Mouse (Mus musculus) neutrophil, adult 5-6 weeks (primary cell): ENCODE results near the gene Krt86. TPM values are rescaled to one million over a fixed set of nuclear protein-coding genes. Genes with fewer than 3 reads are reported as not detected.

Experiments
- ATAC-seq: fragments of 151-379, 151-347 bp; 2 replicates; pipeline ENCODE4 v1.8.0; 2017; ENCODE audit warnings: mild to moderate bottlenecking, moderate TSS enrichment; ENCODE audit not compliant: insufficient number of reproducible peaks, poor library complexity, low FRiP score, severe bottlenecking; ENCODE audit errors: extremely low read depth
- total RNA-seq: library from RNA; stranded (forward); fragments of 200-1000 nt; gene quantifications from 2 replicates; pipeline ENCODE4 v1.2.3, GENCODE M21; 2017

Gene Krt86
- total RNA-seq = 5.8 and 7.0 TPM in 2 replicates

DNA sequence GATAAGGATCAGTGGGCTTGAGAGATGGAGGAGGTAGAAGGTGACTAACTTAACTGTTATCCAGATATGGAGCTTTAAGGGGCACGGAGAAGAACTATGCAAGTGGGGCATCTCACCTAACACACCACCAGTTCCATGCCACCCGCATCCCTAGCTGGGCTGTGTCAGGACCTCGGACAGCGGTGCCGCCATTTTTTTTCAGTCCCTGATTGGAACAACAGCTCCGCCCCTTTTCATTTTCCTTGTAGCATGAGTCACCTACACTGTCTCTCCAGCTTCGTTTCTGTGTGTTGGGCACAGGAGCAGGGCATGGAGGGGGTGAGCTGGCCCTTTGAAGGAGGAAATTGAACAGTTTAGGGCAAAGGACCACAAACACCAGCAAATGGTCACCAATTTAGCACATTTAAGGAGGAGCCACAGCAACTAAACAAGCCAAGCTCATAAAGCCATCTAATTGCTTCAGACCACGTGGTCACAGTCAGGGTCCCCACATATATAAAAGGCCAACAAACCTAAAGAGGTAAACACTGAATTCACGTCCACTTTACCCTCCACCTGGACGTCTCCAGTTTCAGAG is at the start of gene Krt86:
Gene Krt86, plus strand, starts transcription at position 527 of the 577 bp plus-strand sequence.
- no peak for ATAC-seq

DNA sequence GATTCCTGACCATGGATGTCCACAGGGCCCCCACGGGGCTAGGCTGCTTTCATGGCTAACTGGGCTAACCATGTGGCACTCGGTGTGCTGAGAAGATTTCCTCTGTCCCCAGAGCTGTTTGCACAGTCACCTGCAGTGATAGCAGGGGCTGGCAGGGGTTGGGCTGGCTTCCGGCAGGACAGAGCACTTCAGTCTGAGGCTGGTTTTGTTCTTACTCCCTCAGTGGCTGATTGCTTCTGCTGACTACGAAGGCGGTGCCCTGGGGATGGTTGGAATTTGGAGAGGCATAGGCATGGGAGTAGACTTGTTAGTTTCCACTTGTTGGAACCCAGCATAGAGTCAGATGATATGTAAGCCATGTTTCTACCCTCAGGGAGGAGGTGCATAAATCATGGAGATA is 48.4 kb upstream of the Krt86 start:
- no peak for ATAC-seq

DNA sequence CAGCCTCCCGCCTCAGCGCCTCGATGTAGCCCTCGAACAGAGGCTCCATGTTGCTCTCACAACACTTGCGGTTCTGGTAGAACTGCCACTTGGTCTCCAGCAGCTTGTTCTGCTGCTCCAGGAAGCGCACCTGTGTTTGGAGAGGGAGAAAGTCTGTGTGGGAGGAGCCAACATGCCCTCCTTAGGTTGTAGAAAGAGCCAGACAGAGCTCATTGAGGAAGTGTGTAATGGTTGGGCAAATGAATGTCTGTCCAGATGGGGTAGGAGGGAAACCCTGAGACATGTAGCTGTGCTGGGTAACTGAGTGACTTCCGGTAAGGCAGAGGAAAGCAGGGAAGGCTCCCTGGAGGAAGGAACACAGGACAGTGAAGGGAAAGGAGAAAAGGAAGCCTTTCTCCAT is 36.7 kb upstream of the Krt86 start:
- no peak for ATAC-seq

DNA sequence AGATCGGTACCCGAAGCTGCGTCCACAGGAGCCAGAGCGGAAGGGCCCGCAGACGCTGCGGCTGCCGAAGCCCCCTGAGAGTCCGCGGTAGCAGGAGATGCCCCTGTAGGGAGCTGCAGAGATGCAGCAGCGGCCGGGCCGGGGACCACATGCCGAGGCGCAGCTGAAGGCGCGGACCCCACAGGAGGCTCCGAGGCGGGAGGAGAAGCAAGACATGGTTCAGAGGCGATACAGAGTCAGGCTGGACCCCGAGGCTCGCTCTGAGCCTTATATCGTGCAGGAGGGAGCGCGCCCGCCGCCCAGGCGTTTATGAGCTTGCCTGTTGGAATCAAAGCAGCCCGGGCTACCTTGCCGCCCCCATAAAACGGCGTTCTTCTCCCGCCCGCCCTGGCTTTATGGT is 34.7 kb upstream of the Krt86 start, which contains the start of gene Krt87:
Gene Krt87, minus strand, starts transcription at position 250 of the 400 bp plus-strand sequence.
- no peak for ATAC-seq

DNA sequence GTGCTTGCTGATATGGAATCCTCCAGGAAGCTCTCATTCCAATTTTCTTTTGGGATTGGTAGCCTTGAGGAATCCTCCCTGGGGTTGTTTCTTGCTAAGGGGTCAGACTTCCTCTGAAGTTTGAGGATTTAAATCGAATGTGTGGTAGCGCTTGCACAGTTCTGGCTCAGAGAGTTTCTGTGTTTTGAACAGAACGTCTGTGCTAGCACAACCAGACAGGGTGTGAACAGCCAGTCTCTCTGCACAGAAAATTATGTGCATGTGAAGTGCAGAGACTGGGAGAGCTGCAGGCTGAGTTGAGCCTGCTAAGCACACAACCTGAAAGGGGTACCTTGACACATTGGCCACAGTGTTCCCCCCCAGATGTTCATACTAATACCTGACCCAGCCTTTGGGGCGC is 32.4 kb upstream of the Krt86 start:
- no peak for ATAC-seq

DNA sequence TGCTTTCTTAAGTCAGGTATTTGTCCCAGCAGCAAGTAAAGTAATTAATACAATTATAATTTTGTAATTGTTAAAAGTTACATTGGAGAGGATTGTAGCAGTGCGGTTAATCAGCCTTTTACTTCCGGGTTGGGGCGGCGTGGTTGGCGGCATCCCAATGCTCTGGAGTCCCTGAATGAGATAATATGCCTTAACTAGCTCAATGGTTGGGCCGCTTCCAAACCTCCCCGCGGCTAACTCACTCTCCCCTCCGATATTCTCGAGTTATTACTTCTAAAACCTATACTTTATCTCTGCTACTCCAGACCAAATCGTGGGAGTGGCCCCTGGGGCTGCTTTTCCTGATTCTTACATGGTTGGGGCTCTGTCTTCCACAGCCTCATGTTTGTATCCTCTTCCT is 26.7 kb upstream of the Krt86 start:
- ATAC-seq = no peak

DNA sequence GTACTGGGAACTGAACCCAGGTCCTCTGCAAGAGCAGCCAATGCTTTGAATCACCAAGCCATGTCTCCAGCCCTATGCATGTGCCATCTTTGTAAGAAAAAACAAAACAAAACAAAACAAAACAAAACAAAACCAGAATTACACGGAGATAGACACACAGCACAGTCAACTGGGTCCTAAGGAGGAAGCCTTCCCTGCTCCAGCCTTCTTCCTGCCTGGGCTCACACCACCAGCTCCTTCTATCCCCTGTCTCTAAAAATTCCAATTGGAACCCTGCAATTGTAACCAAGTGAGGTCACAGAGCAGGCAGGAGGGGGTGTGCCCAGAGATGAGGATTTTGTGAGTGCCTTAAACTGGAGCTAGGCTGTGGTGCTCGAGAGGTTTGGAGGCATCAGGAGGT is 25.8 kb upstream of the Krt86 start, which contains the start of gene Krt88:
Gene Krt88, plus strand, starts transcription at position 301 of the 400 bp plus-strand sequence.
- ATAC-seq = no peak

DNA sequence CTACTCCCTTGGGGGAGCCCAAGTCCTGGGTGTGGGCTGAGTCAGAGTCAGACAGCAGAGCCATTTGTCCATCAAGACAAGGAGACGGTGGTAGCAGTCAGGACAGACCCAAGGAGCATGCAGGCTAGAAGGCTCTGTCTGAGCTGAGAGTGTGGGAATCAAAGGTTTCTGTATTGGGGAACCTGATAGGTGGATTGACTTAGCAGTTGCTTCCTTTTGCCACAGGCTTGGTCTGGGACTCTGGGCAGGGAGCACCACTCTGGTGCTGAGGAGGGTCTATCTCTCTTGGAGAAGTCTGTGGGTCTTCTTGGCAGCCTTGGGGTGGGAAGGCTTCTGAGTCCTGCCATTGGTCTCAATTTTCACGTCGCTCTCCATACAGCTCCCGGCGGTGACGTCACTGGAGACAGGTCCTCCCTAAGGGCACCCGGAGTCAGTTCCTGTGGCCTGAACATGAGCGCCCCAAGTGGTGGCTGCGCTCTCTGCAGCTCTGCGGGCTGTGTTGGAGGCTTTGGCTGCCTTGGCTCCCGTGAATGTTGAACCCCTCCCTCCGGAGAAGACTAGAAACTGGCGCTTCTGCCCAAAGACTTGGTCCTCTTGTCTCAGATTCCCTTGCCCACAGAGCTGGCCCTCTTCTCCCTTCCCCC is 20.1 kb upstream of the Krt86 start:
- ATAC-seq = peak; percentile 62

DNA sequence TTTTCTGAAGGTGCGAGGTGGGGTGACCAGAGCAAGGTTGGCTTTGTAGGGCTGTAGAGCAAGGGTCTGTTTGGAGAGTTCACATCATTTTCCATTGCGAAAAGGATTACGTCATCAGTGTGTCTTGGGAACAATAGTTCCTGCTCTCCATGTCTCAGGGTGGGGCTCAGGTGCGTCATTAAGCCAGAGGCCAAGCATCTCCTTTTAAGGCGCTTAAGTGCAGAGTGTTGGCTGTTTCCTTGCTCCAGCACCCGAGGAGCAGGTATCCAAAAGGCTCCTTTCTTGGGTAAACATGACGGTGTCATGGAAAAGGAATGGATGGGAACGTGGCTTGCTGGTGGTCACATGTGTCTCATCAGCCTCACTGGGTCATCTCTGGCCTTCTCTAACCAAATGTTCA is 18.5 kb upstream of the Krt86 start:
- ATAC-seq = no peak

DNA sequence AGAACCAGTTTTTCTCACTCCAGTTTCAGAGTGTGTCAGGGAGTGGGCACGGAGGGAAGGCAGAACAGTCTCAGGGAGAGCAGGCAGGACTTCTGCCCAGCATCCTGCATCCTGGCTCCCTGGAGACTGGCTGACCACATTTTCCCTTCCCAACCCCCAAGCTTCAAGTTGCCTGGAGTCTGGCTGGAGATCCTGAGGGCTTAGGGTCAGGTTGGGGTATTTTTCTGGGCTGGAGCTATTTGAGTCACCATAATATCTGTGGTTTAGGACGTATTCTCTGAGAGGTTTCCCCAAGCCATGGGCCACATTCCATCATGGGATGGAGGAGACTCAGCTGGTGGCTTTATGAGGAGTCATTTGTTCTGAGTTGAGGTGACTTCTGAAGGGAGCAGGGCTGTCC is 18.0 kb upstream of the Krt86 start:
- ATAC-seq = no peak

DNA sequence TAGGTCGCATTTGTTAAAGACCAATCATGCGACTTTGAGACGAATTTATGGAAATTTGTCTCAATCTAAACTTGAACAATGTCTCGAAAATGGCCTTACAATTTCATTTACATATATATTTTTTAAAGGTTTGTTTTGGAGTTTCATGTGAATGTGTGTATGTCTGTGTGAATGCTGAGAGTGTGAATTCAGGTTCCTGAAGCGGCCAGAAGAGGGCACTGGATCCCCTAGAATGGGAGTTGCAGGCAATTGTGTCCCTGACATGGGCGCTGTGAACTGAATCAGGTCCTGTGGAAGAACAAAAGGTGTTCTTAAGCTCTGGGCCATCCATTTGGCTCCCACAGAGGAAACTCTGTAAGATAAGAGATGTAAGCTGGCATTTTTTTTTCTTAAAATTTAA is 17.4 kb upstream of the Krt86 start:
- no peak for ATAC-seq

DNA sequence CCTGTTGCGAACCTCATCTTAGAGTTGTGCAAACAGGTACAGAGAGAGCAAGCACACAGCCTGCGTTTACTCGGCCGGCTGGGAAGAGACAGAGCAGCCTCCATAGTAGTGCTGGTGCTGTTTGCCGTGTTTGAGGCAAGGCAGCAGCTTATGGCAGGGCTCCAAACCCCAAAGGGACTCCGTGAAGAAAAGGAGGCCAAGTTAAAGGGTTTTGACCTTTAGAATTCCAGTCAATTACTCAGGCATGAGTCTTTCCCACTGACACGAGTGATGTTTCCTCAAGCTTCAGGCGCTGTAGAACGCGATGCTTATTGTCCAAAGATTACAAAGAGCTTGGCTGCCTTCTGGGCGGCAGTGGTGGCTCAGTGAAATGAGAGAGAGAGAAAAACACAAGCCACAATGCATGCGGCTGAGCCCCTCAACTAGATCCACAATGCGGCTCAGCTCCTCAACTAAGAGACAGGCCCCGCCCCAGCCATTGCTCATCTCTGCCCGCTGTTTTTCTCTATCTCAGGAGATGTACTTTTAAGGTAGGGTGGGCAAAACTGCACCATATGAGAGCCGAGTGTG is 14.8 kb upstream of the Krt86 start:
- ATAC-seq = no peak

DNA sequence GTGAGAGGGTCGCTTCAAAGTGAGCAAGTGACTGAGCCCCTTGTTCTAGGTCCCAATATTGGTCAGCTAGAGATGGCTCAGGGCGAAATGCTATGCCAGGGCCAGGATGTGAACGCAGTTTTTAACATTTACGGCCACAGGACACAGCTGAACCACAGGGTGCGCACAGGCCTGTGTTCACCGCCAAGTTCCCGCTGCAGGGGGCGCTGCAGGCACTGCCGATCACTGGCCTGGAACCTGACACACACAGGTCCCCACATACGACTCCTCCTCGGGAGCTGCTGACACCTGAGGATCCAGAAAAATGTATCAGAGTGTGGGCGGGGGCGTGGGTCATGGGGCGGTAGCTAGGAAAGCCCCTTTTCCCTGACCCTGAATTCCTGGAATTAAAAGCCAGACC is 14.0 kb upstream of the Krt86 start:
- ATAC-seq = no peak

DNA sequence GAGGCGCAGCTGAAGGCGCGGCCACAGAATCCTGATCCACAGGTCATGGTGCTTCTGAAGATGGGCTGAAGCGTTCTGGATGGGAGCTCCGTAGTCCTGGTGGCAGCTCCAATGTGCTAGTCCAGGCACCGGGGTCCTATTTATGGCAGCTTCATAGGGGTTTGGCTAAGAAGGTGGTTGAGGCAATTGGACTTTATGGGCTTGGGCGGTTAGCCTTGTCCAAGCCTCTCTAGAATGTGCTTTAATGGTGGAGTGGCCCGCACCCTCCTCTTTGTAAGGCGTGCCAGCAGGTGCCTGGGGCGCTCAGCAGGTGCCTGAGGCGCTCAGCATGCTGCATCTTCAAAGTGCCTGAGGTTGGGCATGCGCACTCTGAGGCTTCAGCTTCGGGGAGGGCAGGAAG is 9.6 kb upstream of the Krt86 start, which contains the start of gene Krt81:
Gene Krt81, minus strand, starts transcription at position 101 of the 400 bp plus-strand sequence.
- ATAC-seq = no peak

DNA sequence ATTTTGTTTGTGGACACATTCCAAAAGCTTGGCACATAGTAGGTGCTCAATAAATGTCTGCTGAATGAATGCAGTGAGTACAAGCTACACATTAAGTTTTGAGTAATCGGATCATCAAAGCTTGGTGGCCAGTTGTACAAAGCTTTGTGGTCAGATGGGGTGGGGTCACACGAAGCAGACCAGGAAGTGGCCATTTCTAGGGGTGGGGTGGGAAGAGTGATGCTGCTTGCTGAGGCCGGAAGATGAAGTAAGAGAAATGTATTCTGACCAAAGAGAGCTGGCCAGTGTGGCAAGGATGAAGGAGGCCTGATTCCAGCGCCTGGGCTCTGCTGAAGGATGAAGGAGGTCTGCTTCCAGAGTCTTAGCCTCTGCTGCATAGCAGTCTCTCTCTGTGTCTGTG is 4.2 kb upstream of the Krt86 start:
- ATAC-seq = peak; percentile 53; the same call in 1 of the 2 replicates

DNA sequence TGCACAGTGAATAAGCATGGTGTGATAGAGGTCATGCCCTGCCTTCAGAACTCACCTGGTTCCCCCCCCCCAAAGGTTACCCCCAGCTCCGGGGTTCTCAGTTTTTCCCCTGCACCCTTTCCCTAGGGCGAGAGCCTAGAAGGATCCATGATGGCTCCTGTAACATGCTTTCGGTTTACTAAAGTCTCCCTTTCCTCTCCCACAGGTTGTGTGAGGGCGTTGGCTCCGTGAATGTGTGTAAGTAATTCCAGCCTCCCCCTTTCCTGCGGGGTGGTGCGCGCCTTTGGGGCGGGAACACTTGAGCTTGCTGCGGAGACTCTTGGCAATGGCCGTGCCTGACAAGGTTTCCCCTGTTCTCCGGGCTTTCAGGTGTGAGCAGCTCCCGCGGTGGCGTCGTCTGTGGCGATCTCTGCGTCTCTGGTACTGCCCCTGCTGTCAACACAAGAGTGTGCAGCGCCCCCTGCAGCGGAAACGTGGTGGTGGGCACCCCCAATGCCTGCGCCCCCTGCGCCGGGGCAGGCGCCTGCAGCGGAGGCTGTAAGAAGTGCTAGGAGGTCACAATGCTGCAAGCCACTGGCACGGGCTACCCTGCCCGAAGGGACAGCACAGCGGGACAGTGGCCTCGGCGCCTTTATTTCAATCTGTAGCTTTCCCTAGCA is 5.9 kb downstream of the Krt86 start:
- no peak for ATAC-seq

DNA sequence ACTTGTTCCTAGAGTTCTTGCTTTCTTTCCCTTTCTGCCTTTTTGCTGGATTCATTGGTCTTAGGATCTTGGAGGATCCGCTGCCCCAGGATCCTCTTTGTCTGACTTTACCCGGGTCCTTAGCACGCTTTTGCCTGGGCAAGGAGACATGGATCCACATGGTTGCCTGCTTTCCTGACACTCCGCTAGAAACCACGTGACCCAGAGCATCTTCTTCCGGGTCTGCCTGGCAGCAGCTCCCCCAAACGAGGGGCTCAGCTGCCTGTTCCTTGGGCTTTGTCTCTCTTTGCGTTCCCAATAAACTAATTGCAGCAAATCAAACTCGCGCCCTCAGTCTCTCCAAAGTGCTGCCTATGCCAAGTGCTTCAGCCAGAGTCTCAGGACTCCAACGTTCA is 6.4 kb downstream of the Krt86 start:
- ATAC-seq = no peak

DNA sequence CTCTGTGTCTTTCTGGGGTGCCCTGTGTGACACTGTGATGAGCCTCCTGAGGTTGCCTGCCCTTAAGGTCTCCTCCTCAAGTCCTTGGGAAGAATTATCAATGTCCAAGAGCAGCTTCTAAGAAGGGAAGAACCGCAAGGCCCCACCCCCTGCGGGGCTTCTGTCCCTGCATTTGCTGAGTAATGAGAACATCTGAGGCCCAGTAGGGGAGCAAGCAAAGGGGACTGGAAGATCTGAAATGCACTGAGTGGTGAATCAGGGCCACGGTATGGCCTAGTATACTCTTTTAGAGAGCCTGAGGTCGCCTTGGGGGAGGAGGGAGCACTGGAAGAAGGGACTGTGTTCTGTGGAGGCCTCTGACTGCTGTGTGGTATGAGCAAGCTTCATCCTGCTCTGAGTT is 8.8 kb downstream of the Krt86 start:
- ATAC-seq = no peak

DNA sequence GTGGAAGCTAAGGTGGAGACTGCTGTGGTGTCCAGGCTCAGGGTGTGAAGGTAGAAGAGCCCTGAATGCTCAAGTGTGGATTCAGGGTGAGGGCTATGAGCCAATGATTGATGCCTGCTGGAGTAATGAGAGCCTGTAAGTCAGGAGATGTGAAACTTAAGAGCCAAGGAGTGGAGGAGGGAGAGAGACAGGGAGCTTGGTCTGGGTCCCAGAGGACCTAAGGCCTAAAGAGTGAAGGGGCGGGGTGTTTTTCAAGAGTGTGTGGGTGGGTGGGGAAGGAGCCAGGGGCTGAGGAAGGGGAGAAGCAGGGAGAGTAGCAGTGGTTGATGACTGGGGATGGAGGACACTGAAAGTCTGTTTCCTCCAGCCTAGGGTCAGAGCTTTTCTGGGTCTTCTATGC is 10.4 kb downstream of the Krt86 start:
- ATAC-seq = no peak

DNA sequence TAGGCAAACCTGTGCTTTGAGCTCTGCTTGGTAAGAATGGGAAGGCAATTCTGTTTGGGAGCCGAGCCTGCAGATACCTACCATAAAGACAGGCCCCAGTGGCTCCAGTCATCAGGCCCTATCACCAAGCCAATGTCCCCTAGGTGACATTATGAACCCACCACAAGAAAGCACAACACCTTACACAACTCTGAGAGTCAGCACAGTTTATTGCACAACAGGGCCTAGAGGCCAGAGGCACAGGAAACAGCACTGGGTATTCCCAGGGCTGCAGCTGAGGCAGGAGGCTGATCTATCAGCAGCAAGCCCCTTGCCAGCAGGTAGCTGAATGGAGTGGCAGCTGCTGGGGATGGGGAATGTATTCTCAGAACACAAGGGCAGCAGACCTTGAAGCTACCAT is 11.7 kb downstream of the Krt86 start:
- no peak; the same call in 1 of the 2 replicates for ATAC-seq
